Mouse (Mus musculus) neural tube, embryonic 13.5 days (tissue): ENCODE results near the gene Ufc1. TPM values are rescaled to one million over a fixed set of nuclear protein-coding genes. Genes with fewer than 3 reads are reported as not detected.
"Not testable (repeated sequence)": the region's sequence is repeated elsewhere in the genome, so short reads cannot be mapped to it uniquely, and the experiment has no call there.

Source experiments
- ATAC-seq: fragments of 200-750 bp; cut with Nextera tagmentation; 2 replicates; pipeline ENCODE4 v1.8.0; 2017; ENCODE audit warnings: low read depth, mild to moderate bottlenecking, moderate TSS enrichment, moderate library complexity
- H3K27ac ChIP-seq: fragments of 300-500 bp; sonication (generic); replicated peaks from 2 replicates; pipeline ENCODE4 v1.5.1; 2015; ENCODE audit warnings: moderate library complexity, mild to moderate bottlenecking, inconsistent platforms
- H3K27me3 ChIP-seq: fragments of 300-500 bp; sonication (generic); 2 replicates; pipeline ENCODE4 v1.6.1; 2015; ENCODE audit warnings: mild to moderate bottlenecking, inconsistent platforms
- H3K36me3 ChIP-seq: fragments of 300-500 bp; sonication (generic); 2 replicates; pipeline ENCODE4 v1.6.1; 2015; ENCODE audit warnings: mild to moderate bottlenecking, inconsistent platforms
- H3K4me1 ChIP-seq: fragments of 300-500 bp; sonication (generic); replicated peaks from 2 replicates; pipeline ENCODE4 v1.6.1; 2015; ENCODE audit warnings: inconsistent platforms
- H3K4me2 ChIP-seq: fragments of 300-500 bp; sonication (generic); 2 replicates; pipeline ENCODE4 v1.6.1; 2015; ENCODE audit warnings: inconsistent platforms, mild to moderate bottlenecking, moderate library complexity
- H3K4me3 ChIP-seq: fragments of 300-500 bp; sonication (generic); 2 replicates; pipeline ENCODE4 v1.5.1; 2015; ENCODE audit warnings: mild to moderate bottlenecking, inconsistent platforms
- H3K9ac ChIP-seq: fragments of 300-500 bp; sonication (generic); 2 replicates; pipeline ENCODE4 v1.6.1; 2015; ENCODE audit warnings: moderate library complexity, mild to moderate bottlenecking, inconsistent platforms
- H3K9me3 ChIP-seq: fragments of 300-500 bp; sonication (generic); 2 replicates; pipeline ENCODE4 v1.6.1; 2016; ENCODE audit warnings: inconsistent platforms
- WGBS: fragments of 180-500 bp; shearing (Covaris S2); methylation state at CpG from one replicate; pipeline ENCODE4 v1.1.7; 2015; 5-methylcytosine and 5-hydroxymethylcytosine counted together
- polyA plus RNA-seq: library from polyadenylated mRNA; unstranded; fragments of >200 nt; fragmentation: Nextera tagmentation; extraction: Ambion mirVana; gene quantifications from 2 replicates; pipeline ENCODE4 v1.2.1, GENCODE M21; 2015

Gene Ufc1
- polyA plus RNA-seq, 1 experiment from 2014 or later: 132 TPM

DNA sequence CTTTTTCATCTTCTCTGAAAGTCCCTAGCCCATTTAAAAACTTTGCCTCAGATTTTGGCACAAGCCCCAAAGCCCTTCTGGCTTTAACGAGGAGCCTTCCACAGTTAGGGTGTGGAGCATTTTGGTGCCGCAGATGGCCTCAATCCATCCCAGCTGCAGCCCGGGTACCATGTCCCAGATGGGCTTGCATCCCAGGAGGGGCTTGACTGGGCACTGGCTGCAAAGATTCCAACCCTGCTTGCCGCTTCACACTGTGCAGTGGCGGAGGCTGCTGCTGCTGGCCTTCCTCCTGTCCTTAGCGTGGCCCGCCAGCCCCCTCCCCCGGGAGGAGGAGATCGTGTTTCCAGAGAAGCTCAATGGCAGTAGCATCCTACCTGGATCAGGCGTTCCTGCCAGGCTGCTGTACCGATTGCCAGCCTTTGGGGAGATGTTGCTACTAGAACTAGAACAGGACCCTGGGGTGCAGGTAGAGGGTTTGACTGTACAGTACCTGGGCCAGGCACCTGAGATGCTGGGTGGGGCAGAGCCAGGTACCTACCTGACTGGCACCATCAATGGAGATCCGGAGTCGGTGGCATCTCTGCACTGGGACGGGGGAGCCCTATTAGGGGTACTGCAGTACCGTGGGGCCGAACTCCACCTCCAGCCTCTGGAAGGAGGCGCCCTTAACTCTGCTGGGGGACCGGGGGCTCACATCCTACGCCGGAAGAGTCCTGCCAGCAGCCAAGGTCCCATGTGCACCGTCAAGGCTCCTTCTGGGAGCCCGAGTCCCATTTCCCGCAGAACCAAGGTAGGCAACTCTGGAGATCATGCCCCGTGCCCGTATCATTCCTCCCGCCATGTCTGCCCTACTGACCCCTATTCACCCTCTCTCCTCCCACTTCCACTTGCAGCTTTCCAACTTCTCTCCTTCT lies 43.9 kb downstream of the Ufc1 start, which contains the start of gene Ndufs2:
TSS of gene Ndufs2 (minus strand) at position 709 of the 914 bp plus-strand sequence.
- Histone ChIP-seq H3K27ac (peak within 1 kb of the TSS; percentile 77), H3K9me3 (no peaks in the 10 kb centered on the region), H3K36me3 (no peaks in the 10 kb centered on the region), H3K4me2 (peak within 1 kb of the TSS; percentile 53), H3K4me3 (peak within 1 kb of the TSS; percentile 29), H3K9ac (peak within 1 kb of the TSS; percentile 41), H3K4me1 (peaks cover 61% of the 10 kb centered on the region), H3K27me3 (no peaks in the 10 kb centered on the region)
- WGBS: 12% methylated on average over 26 of the region's 26 CpGs
- peak; percentile 7; the same call in 1 of the 2 replicates for ATAC-seq

- Histone ChIP-seq H3K27ac (peak within 1 kb of the TSS; percentile 81), H3K4me2 (peak within 1 kb of the TSS; percentile 53), H3K27me3 (no peaks in the 10 kb centered on the region), H3K9ac (peak within 1 kb of the TSS; percentile 41), H3K9me3 (no peaks in the 10 kb centered on the region), H3K36me3 (peaks cover 6% of the 10 kb centered on the region; the same call in 1 of the 2 replicates), H3K4me3 (peak within 1 kb of the TSS; percentile 29), H3K4me1 (peaks cover 68% of the 10 kb centered on the region)
- WGBS: 17% methylated on average over 5 of the region's 5 CpGs
- no peak for ATAC-seq
Observed at GRCm38 (mm10) chr1:171249913-171250600, 44.8 kb downstream of the Ufc1 start, which contains the start of gene Adamts4. Adamts4 (plus strand) TSS chr1:171250421.

DNA sequence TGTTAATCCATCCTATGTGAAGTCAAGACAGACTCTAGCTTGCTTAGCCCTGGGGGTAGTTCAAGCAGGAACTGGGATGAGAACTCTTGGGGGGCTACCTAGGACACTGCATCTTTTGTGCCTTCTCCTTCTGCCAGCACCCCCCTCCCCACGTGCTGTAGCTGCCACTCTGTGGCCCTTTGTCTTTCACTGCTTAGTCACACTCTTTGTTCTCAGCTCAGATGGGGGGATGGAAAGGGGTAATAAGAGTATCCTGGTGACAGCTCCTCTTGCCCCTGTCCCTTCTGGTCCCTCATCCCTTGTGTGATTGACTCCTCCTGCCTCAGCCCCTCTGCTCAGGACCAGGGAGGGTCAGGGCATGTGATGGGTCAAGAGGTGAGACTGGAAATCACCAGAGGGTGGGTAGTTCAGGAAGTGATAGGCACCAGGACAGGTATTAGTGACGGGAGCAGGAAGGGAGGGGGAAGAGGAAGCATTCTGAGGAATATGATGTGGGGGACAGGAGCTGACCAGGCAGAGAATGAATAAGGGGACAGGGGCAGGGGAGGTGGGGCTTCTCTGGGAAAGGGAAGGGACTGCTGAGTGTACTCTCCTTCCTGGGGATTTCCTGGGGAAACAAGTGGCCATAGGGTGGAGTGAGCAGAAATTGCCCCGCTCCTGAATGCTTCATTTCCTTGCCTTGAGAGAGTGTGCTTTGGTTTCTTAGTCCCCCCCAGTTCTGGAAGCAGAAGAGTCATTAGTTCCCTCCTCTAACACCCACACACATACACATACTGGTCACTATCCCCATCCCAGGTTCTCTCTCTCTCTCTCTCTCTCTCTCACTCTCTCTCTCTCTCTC lies 46.2 kb downstream of the Ufc1 start:
- Histone ChIP-seq H3K27me3 (no peaks in the 10 kb centered on the region), H3K4me3 (no peak overlapping the region), H3K4me2 (0 out of 2 replicates have a peak overlapping the region, but pooled peaks have one; percentile 64), H3K27ac (peak overlapping the region; percentile 81), H3K9ac (no peak overlapping the region), H3K4me1 (peaks cover 71% of the 10 kb centered on the region), H3K9me3 (no peaks in the 10 kb centered on the region), H3K36me3 (peaks cover 17% of the 10 kb centered on the region)
- ATAC-seq: no peak
- 42% methylated on average over 3 of the region's 3 CpGs for WGBS

GRCm38 (mm10) chr1:171247916-171248315 lies 46.9 kb downstream of the Ufc1 start:
- Histone ChIP-seq H3K4me3 (peak overlapping the region; percentile 59), H3K4me1 (peaks cover 70% of the 10 kb centered on the region), H3K9ac (0 out of 2 replicates have a peak overlapping the region, but pooled peaks have one; percentile 55), H3K27me3 (no peaks in the 10 kb centered on the region), H3K4me2 (peak overlapping the region; percentile 64), H3K36me3 (peaks cover 24% of the 10 kb centered on the region), H3K9me3 (no peaks in the 10 kb centered on the region), H3K27ac (peak overlapping the region; percentile 81)
- ATAC-seq: no peak
- WGBS: 31% methylated on average over 4 of the region's 4 CpGs

GRCm38 (mm10) chr1:171247453-171247841 lies 47.4 kb downstream of the Ufc1 start:
- H3K9me3 ChIP-seq: no peaks in the 10 kb centered on the region
- H3K4me3 ChIP-seq: peak overlapping the region; percentile 59
- H3K9ac ChIP-seq: peak overlapping the region; percentile 55
- WGBS: 12% methylated on average over 13 of the region's 13 CpGs
- no peaks in the 10 kb centered on the region for H3K27me3 ChIP-seq
- H3K27ac ChIP-seq: peak overlapping the region; percentile 81
- H3K4me2 ChIP-seq: peak overlapping the region; percentile 64
- peaks cover 66% of the 10 kb centered on the region for H3K4me1 ChIP-seq
- ATAC-seq: peak; percentile 19; the same call in 1 of the 2 replicates
- peaks cover 29% of the 10 kb centered on the region for H3K36me3 ChIP-seq

DNA sequence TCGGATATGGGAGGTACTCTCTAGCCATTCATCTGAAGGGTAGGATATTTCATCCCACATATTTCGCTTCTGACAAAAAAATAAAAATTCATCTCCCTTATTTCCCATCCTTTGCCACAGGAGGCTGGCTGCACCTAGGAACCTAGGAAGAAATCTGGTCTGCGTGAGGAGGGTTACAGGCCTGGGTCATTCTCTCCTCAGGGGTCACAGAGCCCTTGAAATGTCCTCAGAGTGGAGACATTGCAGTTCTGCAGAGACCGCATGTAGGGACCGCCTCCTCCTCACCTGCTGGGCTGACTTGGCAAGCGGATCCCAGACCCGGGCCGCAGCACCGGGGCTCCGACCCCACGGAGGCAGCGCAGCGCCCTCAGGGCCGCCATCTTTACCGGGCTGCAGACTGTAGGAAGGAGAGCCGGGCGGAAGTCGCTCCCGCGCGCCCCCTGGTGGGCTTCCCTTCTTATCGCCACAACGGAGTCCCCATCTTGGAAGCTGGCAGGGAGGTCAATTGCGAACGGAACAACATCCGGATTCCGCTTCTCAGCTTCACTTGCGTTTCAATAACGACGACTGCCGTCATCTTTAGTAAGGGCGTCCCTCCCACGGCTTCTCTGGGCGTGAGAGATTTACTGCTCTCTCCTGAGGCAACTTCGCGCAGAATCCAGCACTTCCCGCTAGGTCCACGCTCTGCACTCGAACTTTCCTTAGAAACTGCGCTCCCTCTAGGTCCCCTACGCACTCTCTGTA lies 47.9 kb downstream of the Ufc1 start:
- Histone ChIP-seq H3K4me3 (peak overlapping the region; percentile 59), H3K27ac (peak overlapping the region; percentile 83), H3K9ac (peak overlapping the region; percentile 89), H3K9me3 (no peaks in the 10 kb centered on the region), H3K36me3 (peaks cover 35% of the 10 kb centered on the region), H3K4me2 (peak overlapping the region; percentile 71), H3K27me3 (no peaks in the 10 kb centered on the region), H3K4me1 (peaks cover 61% of the 10 kb centered on the region)
- 1% methylated on average over 41 of the region's 41 CpGs for WGBS
- peak; percentile 92 for ATAC-seq

GRCm38 (mm10) chr1:171245353-171245752 lies 49.5 kb downstream of the Ufc1 start:
- Histone ChIP-seq H3K4me3 (no peak overlapping the region), H3K27me3 (no peaks in the 10 kb centered on the region), H3K36me3 (peaks cover 48% of the 10 kb centered on the region), H3K4me2 (no peak overlapping the region), H3K9me3 (no peaks in the 10 kb centered on the region), H3K4me1 (peaks cover 45% of the 10 kb centered on the region), H3K27ac (no peak overlapping the region), H3K9ac (no peak overlapping the region)
- no peak for ATAC-seq
- 94% methylated on average over 8 of the region's 8 CpGs for WGBS

GRCm38 (mm10) chr1:171241952-171242351 lies 52.9 kb downstream of the Ufc1 start:
- ATAC-seq: not testable (repeated sequence)

GRCm38 (mm10) chr1:171240911-171241310 lies 53.9 kb downstream of the Ufc1 start:
- Histone ChIP-seq H3K4me1 (peaks cover 10% of the 10 kb centered on the region), H3K9ac (no peak overlapping the region), H3K36me3 (peaks cover 92% of the 10 kb centered on the region), H3K9me3 (no peaks in the 10 kb centered on the region), H3K4me3 (no peak overlapping the region), H3K4me2 (no peak overlapping the region), H3K27me3 (no peaks in the 10 kb centered on the region), H3K27ac (no peak overlapping the region)
- ATAC-seq: no peak
- 95% methylated on average over 10 of the region's 10 CpGs for WGBS

More at GRCm38 (mm10) chr1:171241952-171242351, 52.9 kb downstream of the Ufc1 start:
- H3K27ac ChIP-seq, H3K9ac ChIP-seq, H3K9me3 ChIP-seq, H3K27me3 ChIP-seq, H3K4me2 ChIP-seq, H3K4me3 ChIP-seq: not testable (repeated sequence)
- peaks cover 16% of the 10 kb centered on the region for H3K4me1 ChIP-seq
- H3K36me3 ChIP-seq: peaks cover 81% of the 10 kb centered on the region
- 83% methylated on average over 12 of the region's 12 CpGs for WGBS

DNA sequence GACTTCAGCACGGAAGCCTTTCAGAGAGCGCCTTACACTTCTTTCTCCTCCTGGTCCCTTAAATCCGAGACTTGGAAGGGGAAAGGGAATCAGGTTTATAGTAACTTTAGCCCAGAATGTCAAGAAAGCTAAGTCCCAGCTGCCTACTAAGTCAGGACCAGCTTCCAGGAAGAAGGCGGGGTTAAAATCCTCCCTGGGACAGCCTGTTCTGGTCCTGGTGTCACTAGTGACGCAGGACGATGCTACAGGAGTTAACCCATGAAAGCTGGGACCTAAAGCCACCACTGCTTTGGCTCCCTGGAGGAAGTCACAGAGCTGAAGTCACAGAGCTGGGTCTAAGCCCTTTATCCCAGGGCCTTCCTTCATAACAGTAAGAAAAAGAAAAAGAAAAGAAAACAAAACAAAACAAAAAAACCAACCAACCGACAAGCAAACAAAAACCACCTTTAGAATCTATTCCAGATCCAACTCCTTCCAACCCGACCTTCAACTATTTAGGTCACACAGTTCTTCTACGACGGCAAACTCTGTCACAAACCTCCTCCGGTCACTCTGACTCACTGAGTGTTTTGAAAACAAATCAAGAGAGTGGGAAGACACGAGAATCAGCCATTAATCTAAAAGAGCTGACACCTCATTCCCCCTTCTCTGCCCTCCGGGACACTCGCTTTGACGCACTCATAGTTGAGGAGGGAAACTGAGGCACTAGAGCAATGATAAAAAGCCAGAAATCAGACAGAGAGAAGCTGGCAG lies 54.7 kb downstream of the Ufc1 start:
- Histone ChIP-seq H3K4me3 (no peak overlapping the region), H3K4me1 (peaks cover 4% of the 10 kb centered on the region; the same call in 1 of the 2 replicates), H3K9ac (no peak overlapping the region), H3K27ac (no peak overlapping the region), H3K4me2 (no peak overlapping the region), H3K9me3 (no peaks in the 10 kb centered on the region), H3K36me3 (peaks cover 94% of the 10 kb centered on the region), H3K27me3 (no peaks in the 10 kb centered on the region)
- WGBS: 87% methylated on average over 15 of the region's 15 CpGs
- no peak for ATAC-seq
